14 mouse cellular contexts compared by ENCODE assay signal in genomic region chr5:114456287-114456686, GRCm38 (mm10). TPM values are rescaled to one million over a fixed set of nuclear protein-coding genes. Genes with fewer than 3 reads are reported as not detected.
DNase-seq lines count a peak whose midpoint lies in the region; ATAC-seq and TF ChIP-seq lines count a peak whose summit lies in the region.
"Had no signal": no experiment of that assay in that cellular context is flagged by ENCODE, and none has a peak within 500 bp of the region (broad histone marks: within the 10 kb centered on the region; RNA-seq: fewer than 3 reads in every experiment).

No protein-coding gene starts in this region.

- H3K4me2 ChIP-seq in hindbrain, embryonic 14.5 days (replicated peaks), result no peak overlapping the region
- no peak overlapping the region for H3K4me2 ChIP-seq in midbrain, embryonic 11.5 days
- H3K4me2 ChIP-seq in hindbrain, postnatal 0 days (ENCODE audit: low read depth, low read length), result no peak overlapping the region
- H3K4me2 ChIP-seq: limb, embryonic 13.5 days; stomach, embryonic 15.5 days had no signal

- H3K4me3 ChIP-seq in hindbrain, embryonic 10.5 days, result no peak overlapping the region
- H3K4me3 ChIP-seq in hindbrain, embryonic 14.5 days (replicated peaks; ENCODE audit: low read length), result no peak overlapping the region
- no peak overlapping the region for H3K4me3 ChIP-seq in midbrain, embryonic 11.5 days (ENCODE audit: low read depth, low read length)
- H3K4me3 ChIP-seq in midbrain, embryonic 10.5 days, result no peak overlapping the region
- no peak overlapping the region for H3K4me3 ChIP-seq in cerebellum, adult 2 months (replicated peaks; ENCODE audit: insufficient read depth, low read depth, low read length)
- no peak overlapping the region for H3K4me3 ChIP-seq in hindbrain, postnatal 0 days (ENCODE audit: low read length)
- no peak overlapping the region for H3K4me3 ChIP-seq in limb, embryonic 10.5 days
- H3K4me3 ChIP-seq: heart, embryonic 12.5 days; limb, embryonic 13.5 days; myocyte; stomach, embryonic 15.5 days had no signal

- H3K27me3 ChIP-seq in hindbrain, embryonic 10.5 days (ENCODE audit: insufficient read depth, poor library complexity, severe bottlenecking), result peaks cover 5% of the 10 kb centered on the region; the same call in 1 of the 2 replicates
- H3K27me3 ChIP-seq in hindbrain, embryonic 14.5 days (ENCODE audit: control insufficient read depth, insufficient read depth, low read length), result no peaks in the 10 kb centered on the region
- no peaks in the 10 kb centered on the region for H3K27me3 ChIP-seq in midbrain, embryonic 11.5 days (ENCODE audit: control insufficient read depth, insufficient read depth, low read length)
- H3K27me3 ChIP-seq in midbrain, embryonic 10.5 days (ENCODE audit: low read depth, poor library complexity, severe bottlenecking), result 0 out of 2 replicates have a peak, but pooled peaks cover 7% of the 10 kb centered on the region
- H3K27me3 ChIP-seq in cerebellum, adult 2 months (ENCODE audit: control insufficient read depth, insufficient read depth, low read length), result no peaks in the 10 kb centered on the region
- no peaks in the 10 kb centered on the region for H3K27me3 ChIP-seq in hindbrain, postnatal 0 days (ENCODE audit: insufficient read depth, low read length)
- H3K27me3 ChIP-seq in limb, embryonic 10.5 days (ENCODE audit: low read depth, poor library complexity, severe bottlenecking), result 0 out of 2 replicates have a peak, but pooled peaks cover 4% of the 10 kb centered on the region
- H3K27me3 ChIP-seq: limb, embryonic 13.5 days; stomach, embryonic 15.5 days had no signal

- H3K9me3 ChIP-seq in hindbrain, embryonic 10.5 days, result no peaks in the 10 kb centered on the region
- H3K9me3 ChIP-seq in hindbrain, embryonic 14.5 days (ENCODE audit: control insufficient read depth, low read length), result no peaks in the 10 kb centered on the region
- H3K9me3 ChIP-seq in midbrain, embryonic 11.5 days (ENCODE audit: control insufficient read depth, low read length), result no peaks in the 10 kb centered on the region
- no peaks in the 10 kb centered on the region for H3K9me3 ChIP-seq in midbrain, embryonic 10.5 days (replicated peaks)
- no peaks in the 10 kb centered on the region for H3K9me3 ChIP-seq in hindbrain, postnatal 0 days (ENCODE audit: low read length)
- no peaks in the 10 kb centered on the region for H3K9me3 ChIP-seq in limb, embryonic 10.5 days (replicated peaks)
- H3K9me3 ChIP-seq: heart, embryonic 12.5 days; limb, embryonic 13.5 days; stomach, embryonic 15.5 days had no signal

- H3K9ac ChIP-seq in hindbrain, embryonic 14.5 days, result no peak overlapping the region
- H3K9ac ChIP-seq in midbrain, embryonic 11.5 days (ENCODE audit: low read length), result no peak overlapping the region
- H3K9ac ChIP-seq in hindbrain, postnatal 0 days (replicated peaks; ENCODE audit: low read length), result no peak overlapping the region
- H3K9ac ChIP-seq: heart, embryonic 12.5 days; limb, embryonic 13.5 days; stomach, embryonic 15.5 days had no signal

- no peak for TF ChIP-seq CTCF in cerebellum, adult 2 months (IDR thresholded peaks at IDR 0.05; ENCODE audit: borderline replicate concordance, insufficient read depth, low read depth, low read length)
- peak; percentile 33 for TF ChIP-seq CTCF in hindbrain, postnatal 0 days (IDR thresholded peaks at IDR 0.05; ENCODE audit: low read depth)

- WGBS in hindbrain, embryonic 10.5 days, result 73% methylated on average over 9 of the region's 9 CpGs
- 73% methylated on average over 9 of the region's 9 CpGs for WGBS in hindbrain, embryonic 14.5 days
- WGBS in midbrain, embryonic 11.5 days, result 83% methylated on average over 9 of the region's 9 CpGs
- WGBS in midbrain, embryonic 10.5 days, result 88% methylated on average over 9 of the region's 9 CpGs
- WGBS in cerebellum, adult 2 months, result 12% methylated on average over 9 of the region's 9 CpGs
- WGBS in hindbrain, postnatal 0 days, result 44% methylated on average over 9 of the region's 9 CpGs
- 76% methylated on average over 9 of the region's 9 CpGs for WGBS in limb, embryonic 10.5 days

- no peak for ATAC-seq in hindbrain, embryonic 14.5 days (ENCODE audit: low FRiP score)
- ATAC-seq in midbrain, embryonic 11.5 days (ENCODE audit: low FRiP score), result no peak
- ATAC-seq in hindbrain, postnatal 0 days, result peak; percentile 62

- DNase-seq in hindbrain, embryonic 10.5 days (ENCODE audit: low spot score), result no peak
- DNase-seq in hindbrain, embryonic 14.5 days (ENCODE audit: low spot score), result no peak
- peak; percentile 53 for DNase-seq in midbrain, embryonic 11.5 days (ENCODE audit: low spot score, missing footprints)
- DNase-seq in midbrain, embryonic 10.5 days (ENCODE audit: low spot score), result no peak
- peak; percentile 82 to 90 for DNase-seq in cerebellum, adult 2 months
- peak; percentile 78 for DNase-seq in hindbrain, postnatal 0 days (ENCODE audit: low spot score)
- no peak for DNase-seq in limb, embryonic 10.5 days (ENCODE audit: low spot score)
- DNase-seq in frontal cortex, postnatal 10 days (ENCODE audit: low spot score in 2 of 2), result no peak
- DNase-seq: kidney, postnatal 10 days had no signal

- H3K27ac ChIP-seq in hindbrain, embryonic 10.5 days, result peak overlapping the region; percentile 36; the same call in 1 of the 2 replicates
- H3K27ac ChIP-seq in hindbrain, embryonic 14.5 days, result no peak overlapping the region
- H3K27ac ChIP-seq in midbrain, embryonic 11.5 days (ENCODE audit: low read depth, low read length), result no peak overlapping the region
- no peak overlapping the region for H3K27ac ChIP-seq in midbrain, embryonic 10.5 days (replicated peaks)
- no peak overlapping the region for H3K27ac ChIP-seq in cerebellum, adult 2 months (ENCODE audit: insufficient read depth, low read length)
- H3K27ac ChIP-seq in hindbrain, postnatal 0 days, result no peak overlapping the region; the same call in 1 of the 2 replicates
- H3K27ac ChIP-seq in limb, embryonic 10.5 days, result no peak overlapping the region
- H3K27ac ChIP-seq: limb, embryonic 13.5 days; macrophage; stomach, embryonic 15.5 days had no signal

- peaks cover 33% of the 10 kb centered on the region for H3K4me1 ChIP-seq in hindbrain, embryonic 10.5 days (replicated peaks)
- 0 out of 2 replicates have a peak, but pooled peaks cover 3% of the 10 kb centered on the region for H3K4me1 ChIP-seq in hindbrain, embryonic 14.5 days (replicated peaks; ENCODE audit: control insufficient read depth, insufficient read depth, low read length)
- peaks cover under 1% of the 10 kb centered on the region; the same call in 1 of the 2 replicates for H3K4me1 ChIP-seq in midbrain, embryonic 11.5 days (ENCODE audit: control insufficient read depth, insufficient read depth, low read length)
- peaks cover 34% of the 10 kb centered on the region for H3K4me1 ChIP-seq in midbrain, embryonic 10.5 days
- peaks cover 12% of the 10 kb centered on the region for H3K4me1 ChIP-seq in cerebellum, adult 2 months (ENCODE audit: control insufficient read depth, insufficient read depth, low read length)
- no peaks in the 10 kb centered on the region for H3K4me1 ChIP-seq in hindbrain, postnatal 0 days (ENCODE audit: insufficient read depth, low read length)
- peaks cover 28% of the 10 kb centered on the region for H3K4me1 ChIP-seq in limb, embryonic 10.5 days

- TF ChIP-seq POLR2A in cerebellum, adult 2 months (IDR thresholded peaks at IDR 0.05; ENCODE audit: borderline replicate concordance, insufficient read depth, low read length), result no peak

- H3K36me3 ChIP-seq in hindbrain, embryonic 10.5 days, result peaks cover 37% of the 10 kb centered on the region
- H3K36me3 ChIP-seq in hindbrain, embryonic 14.5 days (replicated peaks; ENCODE audit: control insufficient read depth, insufficient read depth), result peaks cover 23% of the 10 kb centered on the region
- H3K36me3 ChIP-seq in midbrain, embryonic 11.5 days (ENCODE audit: control insufficient read depth, insufficient read depth, low read length), result peaks cover 5% of the 10 kb centered on the region; the same call in 1 of the 2 replicates
- peaks cover 44% of the 10 kb centered on the region for H3K36me3 ChIP-seq in midbrain, embryonic 10.5 days
- H3K36me3 ChIP-seq in hindbrain, postnatal 0 days (ENCODE audit: insufficient read depth, low read length), result peaks cover 7% of the 10 kb centered on the region; the same call in 1 of the 2 replicates
- peaks cover 51% of the 10 kb centered on the region for H3K36me3 ChIP-seq in limb, embryonic 10.5 days

RNA-seq across cellular contexts. Expression of gene Mvk, which starts 12.2 kb away (rescaled TPM):
- polyA plus RNA-seq in hindbrain, embryonic 10.5 days (2016; fragmentation: Nextera tagmentation; extraction: Ambion mirVana), result 60.9 and 66.6 TPM in 2 replicates
- polyA plus RNA-seq in hindbrain, embryonic 14.5 days (2014; fragmentation: Nextera tagmentation; extraction: Ambion mirVana), result 76.9 and 81.2 TPM in 2 replicates
- polyA plus RNA-seq in midbrain, embryonic 11.5 days (2014; fragmentation: Nextera tagmentation; extraction: Ambion mirVana), result 62.5 and 63.3 TPM in 2 replicates
- 62.3 and 65.2 TPM in 2 replicates for polyA plus RNA-seq in midbrain, embryonic 10.5 days (2016; fragmentation: Nextera tagmentation; extraction: Ambion mirVana)
- 37.1 and 38.8 TPM in 2 replicates for polyA plus RNA-seq in cerebellum, adult 2 months (2012; rRNA removed)
- 143 and 146 TPM in 2 replicates for total RNA-seq in hindbrain, postnatal 0 days (2014; rRNA removed)
- polyA plus RNA-seq in hindbrain, postnatal 0 days (2015; fragmentation: Nextera tagmentation; extraction: Ambion mirVana), result 69.8 and 71.9 TPM in 2 replicates
- polyA plus RNA-seq in limb, embryonic 10.5 days (2016; fragmentation: Nextera tagmentation; extraction: Ambion mirVana), result 50.6 and 55.2 TPM in 2 replicates

RNA-seq across cellular contexts. Expression of gene Mmab, which starts 12.4 kb away (rescaled TPM):
- 30.1 TPM in 2 replicates for polyA plus RNA-seq in hindbrain, embryonic 10.5 days (2016; fragmentation: Nextera tagmentation; extraction: Ambion mirVana)
- polyA plus RNA-seq in hindbrain, embryonic 14.5 days (2014; fragmentation: Nextera tagmentation; extraction: Ambion mirVana), result 30.7 and 30.8 TPM in 2 replicates
- polyA plus RNA-seq in midbrain, embryonic 11.5 days (2014; fragmentation: Nextera tagmentation; extraction: Ambion mirVana), result 22.3 and 23.7 TPM in 2 replicates
- 32.4 and 34.1 TPM in 2 replicates for polyA plus RNA-seq in midbrain, embryonic 10.5 days (2016; fragmentation: Nextera tagmentation; extraction: Ambion mirVana)
- 16.9 and 19.2 TPM in 2 replicates for polyA plus RNA-seq in cerebellum, adult 2 months (2012; rRNA removed)
- 34.4 and 39.1 TPM in 2 replicates for total RNA-seq in hindbrain, postnatal 0 days (2014; rRNA removed)
- polyA plus RNA-seq in hindbrain, postnatal 0 days (2015; fragmentation: Nextera tagmentation; extraction: Ambion mirVana), result 35.9 and 36.8 TPM in 2 replicates
- polyA plus RNA-seq in limb, embryonic 10.5 days (2016; fragmentation: Nextera tagmentation; extraction: Ambion mirVana), result 29.3 and 34.7 TPM in 2 replicates

Comparison
In these comparisons a context has a peak if more than half of its experiments do, and no peak if none do; other contexts are left out.
1. DNase-seq: peak in midbrain, embryonic 11.5 days (single experiment), cerebellum, adult 2 months (2 of 2) and hindbrain, postnatal 0 days (single experiment); none in hindbrain, embryonic 10.5 days (single experiment), hindbrain, embryonic 14.5 days (single experiment), midbrain, embryonic 10.5 days (single experiment), limb, embryonic 10.5 days (single experiment) and frontal cortex, postnatal 10 days (0 of 2).